Mouse (Mus musculus) hindbrain, embryonic 10.5 days (tissue): ENCODE data around the gene Wdr91. TPM values are rescaled to one million over a fixed set of nuclear protein-coding genes. Genes with fewer than 3 reads are reported as not detected.

Experiments used
- DNase-seq: peaks from one replicate; pipeline ENCODE4 v3.0.0-alpha.2; 2017; ENCODE audit warnings: low spot score
- H3K27ac ChIP-seq: fragments of 300-500 bp; sonication (generic); 2 replicates; pipeline ENCODE4 v1.5.1; 2016; ENCODE audit warnings: mild to moderate bottlenecking, moderate library complexity
- H3K27me3 ChIP-seq: fragments of 300-500 bp; sonication (generic); 2 replicates; pipeline ENCODE4 v1.6.1; 2016; ENCODE audit warnings: mild to moderate bottlenecking; ENCODE audit not compliant: poor library complexity, insufficient read depth, severe bottlenecking
- H3K36me3 ChIP-seq: fragments of 300-500 bp; sonication (generic); 2 replicates; pipeline ENCODE4 v1.6.1; 2016; ENCODE audit warnings: mild to moderate bottlenecking, moderate library complexity
- H3K4me1 ChIP-seq: fragments of 300-500 bp; sonication (generic); replicated peaks from 2 replicates; pipeline ENCODE4 v1.6.1; 2016; ENCODE audit warnings: mild to moderate bottlenecking
- H3K4me3 ChIP-seq: fragments of 300-500 bp; sonication (generic); 2 replicates; pipeline ENCODE4 v1.5.1; 2016; ENCODE audit warnings: mild to moderate bottlenecking, moderate library complexity
- H3K9me3 ChIP-seq: fragments of 300-500 bp; sonication (generic); 2 replicates; pipeline ENCODE4 v1.6.1; 2016; ENCODE audit warnings: mild to moderate bottlenecking, moderate library complexity
- WGBS: fragments of 180-500 bp; shearing (Covaris S2); methylation state at CpG from one replicate; pipeline ENCODE4 v1.1.7; 2016; 5-methylcytosine and 5-hydroxymethylcytosine counted together
- polyA plus RNA-seq: library from polyadenylated mRNA; unstranded; fragments of >200 nt; fragmentation: Nextera tagmentation; extraction: Ambion mirVana; gene quantifications from 2 replicates; pipeline ENCODE4 v1.2.1, GENCODE M21; 2016

Wdr91 gene
- polyA plus RNA-seq, 1 experiment from 2014 or later: 13.5 TPM

- WGBS: 76% methylated on average over 9 of the region's 9 CpGs
These were observed 46.7 kb downstream of the Wdr91 start for GRCm38 (mm10) chr6:34863786-34864514.

DNA sequence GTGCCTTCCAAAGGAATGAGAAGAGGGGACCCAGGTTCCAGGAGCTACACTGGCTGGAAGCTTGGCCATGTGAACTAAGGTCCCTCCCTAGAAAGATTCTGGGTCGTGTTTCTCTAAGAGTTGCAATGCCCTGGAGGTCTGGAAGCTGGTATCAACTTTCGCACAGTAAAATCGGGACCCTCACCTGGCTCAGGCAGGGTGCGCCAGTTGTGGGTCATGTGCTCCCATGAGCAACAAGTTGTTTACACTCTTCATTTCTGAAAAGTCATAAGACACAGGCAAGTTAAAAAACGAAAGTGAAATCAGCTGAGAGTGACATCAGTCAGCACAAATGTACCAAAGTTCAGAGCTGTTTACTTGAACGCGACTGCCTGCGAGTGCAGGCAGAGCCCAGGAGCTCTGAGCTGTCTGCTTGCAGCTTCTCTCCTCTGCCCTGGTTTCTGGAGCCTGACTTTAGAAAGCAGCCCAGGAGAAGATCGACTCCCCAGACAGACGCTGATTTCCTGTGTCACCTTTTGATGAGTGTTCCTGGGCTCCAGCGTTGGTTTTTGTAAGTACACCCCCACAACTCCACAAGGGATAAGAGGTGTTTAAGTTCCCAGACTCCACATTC lies 47.8 kb downstream of the Wdr91 start, which contains the start of gene Tmem140:
Tmem140 (plus strand) TSS at position 356 of the 613 bp plus-strand sequence.
- H3K27me3 ChIP-seq: no peaks in the 10 kb centered on the region
- H3K36me3 ChIP-seq: no peaks in the 10 kb centered on the region
- H3K27ac ChIP-seq: no peak within 1 kb of the TSS
- no peaks in the 10 kb centered on the region for H3K9me3 ChIP-seq
- peaks cover 29% of the 10 kb centered on the region for H3K4me1 ChIP-seq
- no peak within 1 kb of the TSS for H3K4me3 ChIP-seq
- DNase-seq: no peak
- WGBS: 51% methylated on average over 11 of the region's 11 CpGs

More at GRCm38 (mm10) chr6:34863786-34864514, 46.7 kb downstream of the Wdr91 start:
- Histone ChIP-seq H3K4me3 (no peak overlapping the region), H3K27me3 (no peaks in the 10 kb centered on the region), H3K27ac (peak overlapping the region; percentile 23; the same call in 1 of the 2 replicates), H3K36me3 (no peaks in the 10 kb centered on the region), H3K9me3 (no peaks in the 10 kb centered on the region), H3K4me1 (peaks cover 36% of the 10 kb centered on the region)
- no peak for DNase-seq

GRCm38 (mm10) chr6:34862381-34862780 lies 48.3 kb downstream of the Wdr91 start:
- 94% methylated on average over 6 of the region's 6 CpGs for WGBS
- Histone ChIP-seq H3K9me3 (no peaks in the 10 kb centered on the region), H3K36me3 (no peaks in the 10 kb centered on the region), H3K27ac (no peak overlapping the region), H3K4me3 (no peak overlapping the region), H3K27me3 (no peaks in the 10 kb centered on the region), H3K4me1 (peaks cover 26% of the 10 kb centered on the region)
- no peak for DNase-seq

DNA sequence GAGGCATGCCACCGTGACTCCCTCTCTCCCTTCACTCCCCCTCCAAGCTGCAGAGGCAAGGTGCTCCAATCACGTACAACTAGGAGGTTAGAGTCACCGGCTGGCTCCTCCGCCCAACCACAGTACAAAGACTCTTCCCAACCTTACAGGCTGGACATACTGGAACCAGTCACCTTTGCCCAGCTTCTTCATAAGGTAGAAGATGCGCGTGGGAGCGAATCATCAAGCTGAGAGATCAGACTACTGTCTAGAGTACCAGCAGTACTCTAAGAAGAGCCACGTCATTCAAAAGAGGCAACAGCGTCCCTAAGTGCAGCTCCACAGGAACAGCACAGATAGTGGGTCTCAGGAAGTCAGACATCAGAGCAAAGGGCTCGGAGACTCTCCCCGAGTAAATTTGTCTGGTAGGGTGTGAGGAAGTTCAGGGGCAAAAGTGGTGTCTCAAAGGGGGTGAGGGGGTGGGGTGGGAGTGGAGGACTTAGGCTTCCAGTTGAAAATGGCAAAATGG lies 49.1 kb downstream of the Wdr91 start:
- no peak for DNase-seq
- WGBS: 91% methylated on average over 11 of the region's 11 CpGs
- no peak overlapping the region for H3K4me3 ChIP-seq
- H3K9me3 ChIP-seq: no peaks in the 10 kb centered on the region
- no peaks in the 10 kb centered on the region for H3K36me3 ChIP-seq
- no peak overlapping the region for H3K27ac ChIP-seq
- no peaks in the 10 kb centered on the region for H3K27me3 ChIP-seq
- H3K4me1 ChIP-seq: peaks cover 18% of the 10 kb centered on the region

DNA sequence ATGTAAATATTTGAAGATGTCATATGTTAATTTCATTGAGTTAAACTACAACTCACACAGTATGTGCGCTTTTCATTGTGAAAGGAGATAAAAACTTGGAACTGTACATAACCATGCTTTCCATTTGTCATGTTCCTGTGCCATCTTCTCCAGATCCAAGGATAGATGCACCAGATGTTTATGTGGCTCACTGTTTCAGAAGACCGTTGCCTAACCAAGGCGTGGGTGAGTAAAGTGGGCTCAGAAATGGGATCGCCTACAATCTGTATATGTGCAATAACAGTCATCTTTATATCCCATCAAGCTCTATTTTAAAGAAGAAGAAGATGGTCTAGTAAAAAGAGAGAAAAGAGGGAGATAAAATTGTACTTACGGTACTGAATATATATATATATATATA lies 78.3 kb downstream of the Wdr91 start:
- H3K9me3 ChIP-seq: no peaks in the 10 kb centered on the region
- no peak for DNase-seq
- H3K36me3 ChIP-seq: no peaks in the 10 kb centered on the region
- whole genome bisulfite sequencing: 95% methylated on average over 5 of the region's 5 CpGs
- H3K27ac ChIP-seq: no peak overlapping the region
- no peak overlapping the region for H3K4me3 ChIP-seq
- H3K27me3 ChIP-seq: no peaks in the 10 kb centered on the region
- no peaks in the 10 kb centered on the region for H3K4me1 ChIP-seq

Other genes starting within 250 kb of the Wdr91 start
- gene Agbl3, start 130.4 kb downstream of the Wdr91 start, polyA plus RNA-seq: 4.0 and 5.9 TPM in 2 replicates
- gene Tmem140, start 47.7 kb downstream of the Wdr91 start, polyA plus RNA-seq: 1.6 and 1.9 TPM in 2 replicates
- 17.9 and 18.4 TPM in 2 replicates for gene Cyren, start 32.8 kb downstream of the Wdr91 start, polyA plus RNA-seq
- gene Stra8, start 9.3 kb upstream of the Wdr91 start, polyA plus RNA-seq: not detected in 2 replicates
- gene Slc23a4, start 77.5 kb upstream of the Wdr91 start, polyA plus RNA-seq: 0.29 and 0.37 TPM in 2 replicates
- 25.6 and 25.9 TPM in 2 replicates for gene Cnot4, start 222.8 kb upstream of the Wdr91 start, polyA plus RNA-seq